Mouse (Mus musculus): ENCODE data around the gene Arhgap35. TPM values are rescaled to one million over a fixed set of nuclear protein-coding genes. Genes with fewer than 3 reads are reported as not detected.
A peak's percentile ranks its signal among the peaks of the same experiment; 100 is the strongest.

Gene Arhgap35
- polyA plus RNA-seq, 1 experiment from 2014 or later: 16.8 TPM

DNA sequence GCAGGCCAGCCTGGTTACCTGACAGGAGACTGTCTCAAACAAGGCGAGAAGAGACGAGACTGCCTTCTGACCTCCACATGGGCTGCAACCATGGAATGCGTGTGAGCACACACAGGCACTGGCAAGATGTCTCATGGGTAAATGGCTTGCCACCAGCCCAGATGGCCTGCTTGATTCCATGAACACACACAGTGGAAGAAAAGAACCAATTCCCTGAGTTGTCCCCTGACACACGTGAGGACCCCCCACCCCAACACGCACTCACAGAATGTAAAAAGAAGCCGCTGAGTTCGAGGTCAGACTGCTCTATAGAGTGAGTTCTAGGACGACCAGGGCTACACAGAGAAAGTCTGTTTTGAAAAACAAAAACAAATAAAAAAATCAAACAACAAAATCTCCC lies 137.2 kb downstream of the Arhgap35 start, which contains the start of gene Npas1:
Gene Npas1 (minus strand): TSS at position 101 of the 400 bp plus-strand sequence.
- peaks cover 21% of the 10 kb centered on the region; the same call in 1 of the 2 replicates for H3K4me1 ChIP-seq
- H3K27ac ChIP-seq (replicated peaks): no peak within 1 kb of the TSS
- no peaks in the 10 kb centered on the region for H3K36me3 ChIP-seq
- WGBS: 83% methylated on average over 8 of the region's 8 CpGs
- peaks cover 51% of the 10 kb centered on the region for H3K27me3 ChIP-seq
- no peaks in the 10 kb centered on the region for H3K9me3 ChIP-seq (replicated peaks)
- no peak within 1 kb of the TSS for H3K9ac ChIP-seq
- peak within 1 kb of the TSS; percentile 28 for H3K4me3 ChIP-seq (replicated peaks)
- no peak for ATAC-seq (ENCODE audit: insufficient number of reproducible peaks, low FRiP score, low TSS enrichment, low read depth)
- H3K4me2 ChIP-seq (replicated peaks): peak within 1 kb of the TSS; percentile 46

DNA sequence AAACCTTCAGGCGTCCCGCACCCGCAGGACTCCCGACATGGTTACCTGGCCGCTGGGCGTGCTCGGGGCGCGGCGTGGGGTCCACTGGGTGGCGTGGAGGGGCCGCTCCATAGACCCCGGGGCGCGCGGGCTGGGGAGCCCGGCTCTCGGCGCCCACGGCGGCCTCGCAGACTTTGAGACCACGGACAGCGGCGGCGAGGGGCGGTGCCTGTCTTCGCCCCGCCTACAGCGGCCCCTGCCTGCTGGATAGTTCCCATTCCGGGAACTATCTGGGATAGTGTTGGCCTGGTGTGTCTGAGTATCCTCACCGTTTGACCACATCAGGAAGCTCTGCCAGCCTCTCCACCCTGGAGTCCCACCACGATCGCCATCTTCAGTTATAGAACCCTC lies 138.2 kb downstream of the Arhgap35 start:
- no peak for ATAC-seq (ENCODE audit: insufficient number of reproducible peaks, low FRiP score, low TSS enrichment, low read depth)

DNA sequence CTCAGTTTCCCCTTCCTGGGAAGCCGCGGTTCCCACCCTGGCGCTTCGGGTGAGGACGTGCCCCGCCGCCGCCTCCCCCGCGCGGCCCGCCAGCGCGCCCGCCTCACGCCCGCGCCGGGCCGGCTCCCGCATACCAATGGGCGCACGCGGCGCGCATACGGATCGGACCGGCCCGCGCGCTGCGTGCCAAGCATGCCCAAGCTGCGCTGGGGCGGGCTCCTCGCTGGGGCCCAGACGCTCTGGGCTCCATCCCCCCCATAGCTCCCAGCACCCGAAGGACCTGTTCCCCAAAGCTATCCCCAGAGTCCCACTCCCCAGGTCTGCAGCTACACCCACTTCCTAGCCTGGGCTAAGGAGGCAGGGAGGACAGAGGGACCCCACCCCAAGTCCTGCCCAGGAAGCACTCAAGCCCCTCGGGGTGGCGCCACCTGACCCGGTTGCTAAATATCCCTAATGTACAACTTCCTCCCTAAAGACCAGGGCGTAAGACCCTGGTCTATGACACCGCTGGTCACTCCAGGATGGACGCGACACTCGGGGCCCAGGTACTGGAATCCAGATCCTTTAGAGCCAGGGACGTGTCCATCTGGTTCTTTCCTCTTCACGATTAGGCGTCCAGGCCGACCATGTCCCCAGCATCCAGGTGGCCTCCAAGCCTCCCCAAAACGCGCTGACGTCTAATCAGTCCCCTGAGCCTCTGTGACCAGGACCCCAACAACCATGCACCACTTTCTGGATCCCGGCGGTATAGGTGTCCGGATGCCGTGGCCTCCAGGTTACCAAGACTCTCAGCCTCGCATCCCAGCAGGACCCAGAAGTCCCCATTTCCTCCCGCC lies 138.8 kb downstream of the Arhgap35 start:
- WGBS: 1% methylated on average over 59 of the region's 59 CpGs
- H3K27me3 ChIP-seq: peaks cover 66% of the 10 kb centered on the region
- peaks cover 25% of the 10 kb centered on the region; the same call in 1 of the 2 replicates for H3K4me1 ChIP-seq
- ATAC-seq (ENCODE audit: insufficient number of reproducible peaks, low FRiP score, low TSS enrichment, low read depth): no peak
- H3K4me2 ChIP-seq (replicated peaks): peak overlapping the region; percentile 46
- H3K9ac ChIP-seq: no peak overlapping the region
- H3K36me3 ChIP-seq: no peaks in the 10 kb centered on the region
- no peak overlapping the region for H3K27ac ChIP-seq (replicated peaks)
- no peaks in the 10 kb centered on the region for H3K9me3 ChIP-seq (replicated peaks)
- H3K4me3 ChIP-seq (replicated peaks): peak overlapping the region; percentile 28

More for the DNA sequence above, 138.2 kb downstream of the Arhgap35 start:
- Histone ChIP-seq H3K27ac (replicated peaks) (no peak overlapping the region), H3K4me3 (replicated peaks) (peak overlapping the region; percentile 28), H3K4me2 (replicated peaks) (peak overlapping the region; percentile 46), H3K9me3 (replicated peaks) (no peaks in the 10 kb centered on the region), H3K9ac (no peak overlapping the region), H3K4me1 (peaks cover 25% of the 10 kb centered on the region; the same call in 1 of the 2 replicates), H3K27me3 (peaks cover 60% of the 10 kb centered on the region), H3K36me3 (no peaks in the 10 kb centered on the region)
- 2% methylated on average over 34 of the region's 34 CpGs for WGBS

DNA sequence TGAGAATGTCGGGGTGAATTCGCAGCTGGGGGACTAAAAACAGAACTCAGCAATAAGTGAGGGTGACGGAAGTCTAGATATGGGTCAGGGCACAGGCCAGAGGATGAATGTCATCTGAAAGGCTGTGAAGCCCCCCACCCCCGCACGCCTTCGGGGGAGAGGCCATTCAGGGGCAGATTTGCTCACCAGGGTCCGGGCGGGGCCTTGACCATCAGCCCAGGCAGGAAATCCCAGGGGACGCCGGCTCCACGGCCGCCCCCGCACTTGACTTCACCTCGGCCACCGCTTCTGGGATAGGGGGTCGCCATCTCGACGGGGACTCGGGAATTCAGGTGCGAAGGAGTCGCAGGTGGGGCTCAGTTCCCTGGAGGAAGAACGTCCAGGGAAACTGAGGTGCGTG lies 139.5 kb downstream of the Arhgap35 start:
- WGBS: 6% methylated on average over 23 of the region's 23 CpGs
- H3K27ac ChIP-seq (replicated peaks): no peak overlapping the region
- no peaks in the 10 kb centered on the region for H3K36me3 ChIP-seq
- peak overlapping the region; percentile 28 for H3K4me3 ChIP-seq (replicated peaks)
- H3K4me1 ChIP-seq: peaks cover 25% of the 10 kb centered on the region; the same call in 1 of the 2 replicates
- H3K9me3 ChIP-seq (replicated peaks): no peaks in the 10 kb centered on the region
- H3K27me3 ChIP-seq: peaks cover 69% of the 10 kb centered on the region
- no peak for ATAC-seq (ENCODE audit: insufficient number of reproducible peaks, low FRiP score, low TSS enrichment, low read depth)
- H3K4me2 ChIP-seq (replicated peaks): peak overlapping the region; percentile 46
- no peak overlapping the region for H3K9ac ChIP-seq

DNA sequence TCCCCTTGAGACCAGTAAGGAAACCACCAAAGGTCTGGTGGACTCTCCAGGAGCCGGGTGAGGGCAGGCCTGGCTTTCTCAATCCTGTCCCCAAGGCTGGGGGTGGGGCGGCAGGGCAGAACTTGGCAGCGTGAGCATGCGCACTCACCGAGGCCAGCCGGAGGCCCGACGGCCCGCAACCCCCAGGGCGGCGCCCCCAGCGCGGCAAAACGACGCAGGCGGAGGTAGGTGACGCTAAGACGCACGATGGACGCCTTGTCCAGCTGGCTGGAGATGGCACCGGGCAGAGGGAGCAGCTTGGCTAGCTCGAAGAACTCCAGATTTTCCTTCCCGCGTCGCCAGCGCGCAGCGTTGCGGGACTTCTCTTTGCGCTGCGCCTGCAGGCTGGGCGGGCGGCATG lies 140.3 kb downstream of the Arhgap35 start:
- Histone ChIP-seq H3K4me3 (replicated peaks) (peak overlapping the region; percentile 18), H3K27me3 (peaks cover 71% of the 10 kb centered on the region), H3K9me3 (replicated peaks) (no peaks in the 10 kb centered on the region), H3K27ac (replicated peaks) (no peak overlapping the region), H3K9ac (no peak overlapping the region), H3K4me1 (peaks cover 25% of the 10 kb centered on the region; the same call in 1 of the 2 replicates), H3K4me2 (replicated peaks) (peak overlapping the region; percentile 35), H3K36me3 (no peaks in the 10 kb centered on the region)
- ATAC-seq (ENCODE audit: insufficient number of reproducible peaks, low FRiP score, low TSS enrichment, low read depth): no peak
- WGBS: 6% methylated on average over 33 of the region's 33 CpGs

DNA sequence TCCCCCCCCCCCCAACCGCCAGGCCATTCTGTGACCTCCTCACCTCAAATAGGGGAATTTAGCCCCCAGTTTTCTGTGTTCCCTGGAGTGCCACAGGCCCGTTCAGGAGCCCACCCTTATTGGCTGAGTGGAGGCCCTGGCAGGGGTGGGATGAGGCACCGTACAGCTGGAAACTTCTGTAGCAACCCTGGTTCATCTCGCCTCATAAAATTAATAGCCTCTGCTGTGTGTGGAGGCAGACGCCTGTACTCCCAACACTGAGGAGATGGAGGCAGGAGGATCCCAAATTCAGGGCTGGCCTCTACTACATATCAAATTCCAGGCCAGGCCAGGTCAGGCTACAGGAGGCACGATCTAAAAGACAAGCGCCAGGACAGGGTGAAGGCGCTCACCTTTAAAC lies 140.9 kb downstream of the Arhgap35 start:
- no peaks in the 10 kb centered on the region for H3K9me3 ChIP-seq (replicated peaks)
- no peak for ATAC-seq (ENCODE audit: insufficient number of reproducible peaks, low FRiP score, low TSS enrichment, low read depth)

DNA sequence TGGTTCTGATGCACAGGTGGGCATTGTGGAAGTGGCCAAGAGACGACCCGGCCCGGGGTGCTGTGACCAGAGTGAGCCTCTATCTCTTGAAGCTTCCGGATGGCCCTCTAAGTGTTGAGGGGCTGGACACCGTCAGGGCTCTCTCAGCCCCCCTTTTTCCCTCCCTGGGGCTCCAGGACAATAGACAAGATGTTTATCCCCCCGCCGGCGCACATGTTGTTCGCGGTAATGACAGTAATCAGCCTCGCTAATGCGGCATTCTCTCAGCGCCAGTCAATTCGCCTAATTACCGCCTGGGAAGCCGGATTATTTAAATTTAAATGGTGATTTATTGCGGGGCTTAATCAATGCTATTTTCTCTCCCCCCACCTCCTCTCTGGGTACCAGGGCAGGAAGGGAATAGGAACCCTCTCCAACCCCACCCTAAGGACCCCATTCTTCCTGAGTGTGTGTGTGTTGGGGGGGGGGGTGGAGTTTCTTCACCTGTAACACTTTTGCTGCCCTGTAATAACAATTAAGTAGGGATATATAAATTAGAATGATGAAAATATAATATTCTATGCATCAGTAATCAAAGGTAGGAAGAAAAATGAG lies 142.6 kb downstream of the Arhgap35 start:
- no peak overlapping the region for H3K4me2 ChIP-seq (replicated peaks)
- H3K4me1 ChIP-seq: peaks cover 25% of the 10 kb centered on the region; the same call in 1 of the 2 replicates
- no peak overlapping the region for H3K4me3 ChIP-seq (replicated peaks)
- 11% methylated on average over 17 of the region's 17 CpGs for WGBS
- no peaks in the 10 kb centered on the region for H3K36me3 ChIP-seq
- no peak overlapping the region for H3K9ac ChIP-seq
- no peak overlapping the region for H3K27ac ChIP-seq (replicated peaks)
- H3K9me3 ChIP-seq (replicated peaks): no peaks in the 10 kb centered on the region
- ATAC-seq (ENCODE audit: insufficient number of reproducible peaks, low FRiP score, low TSS enrichment, low read depth): no peak
- peaks cover 78% of the 10 kb centered on the region for H3K27me3 ChIP-seq

More for the DNA sequence above, 140.9 kb downstream of the Arhgap35 start:
- Histone ChIP-seq H3K4me1 (peaks cover 25% of the 10 kb centered on the region; the same call in 1 of the 2 replicates), H3K4me2 (replicated peaks) (no peak overlapping the region), H3K36me3 (no peaks in the 10 kb centered on the region), H3K9ac (no peak overlapping the region), H3K4me3 (replicated peaks) (no peak overlapping the region), H3K27ac (replicated peaks) (no peak overlapping the region), H3K27me3 (peaks cover 76% of the 10 kb centered on the region)
- WGBS: 53% methylated on average over 8 of the region's 8 CpGs

DNA sequence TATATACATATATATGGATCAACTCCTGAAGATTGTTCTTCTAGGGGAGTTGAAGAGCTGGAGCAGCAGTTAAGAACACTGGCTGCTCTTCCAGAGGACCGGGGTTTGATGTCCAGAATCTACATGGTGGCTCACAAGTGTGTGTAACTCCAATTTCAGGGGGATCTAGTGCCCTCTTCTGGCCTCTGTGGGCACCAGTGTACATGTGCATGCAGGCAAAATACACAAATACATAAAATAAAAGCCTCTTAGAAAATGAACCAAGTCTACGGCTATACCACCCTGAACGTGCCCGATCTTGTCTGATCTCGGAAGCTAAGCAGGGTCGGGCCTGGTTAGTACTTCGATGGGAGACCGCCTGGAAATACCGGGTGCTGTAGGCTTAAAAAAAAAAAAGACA lies 143.2 kb downstream of the Arhgap35 start:
- H3K27ac ChIP-seq (replicated peaks): no peak overlapping the region
- no peaks in the 10 kb centered on the region for H3K36me3 ChIP-seq
- peaks cover 22% of the 10 kb centered on the region; the same call in 1 of the 2 replicates for H3K4me1 ChIP-seq
- no peaks in the 10 kb centered on the region for H3K9me3 ChIP-seq (replicated peaks)
- H3K27me3 ChIP-seq: peaks cover 71% of the 10 kb centered on the region
- no peak overlapping the region for H3K4me2 ChIP-seq (replicated peaks)
- no peak overlapping the region for H3K9ac ChIP-seq
- ATAC-seq (ENCODE audit: insufficient number of reproducible peaks, low FRiP score, low TSS enrichment, low read depth): no peak
- H3K4me3 ChIP-seq (replicated peaks): no peak overlapping the region
- 35% methylated on average over 9 of the region's 9 CpGs for WGBS

DNA sequence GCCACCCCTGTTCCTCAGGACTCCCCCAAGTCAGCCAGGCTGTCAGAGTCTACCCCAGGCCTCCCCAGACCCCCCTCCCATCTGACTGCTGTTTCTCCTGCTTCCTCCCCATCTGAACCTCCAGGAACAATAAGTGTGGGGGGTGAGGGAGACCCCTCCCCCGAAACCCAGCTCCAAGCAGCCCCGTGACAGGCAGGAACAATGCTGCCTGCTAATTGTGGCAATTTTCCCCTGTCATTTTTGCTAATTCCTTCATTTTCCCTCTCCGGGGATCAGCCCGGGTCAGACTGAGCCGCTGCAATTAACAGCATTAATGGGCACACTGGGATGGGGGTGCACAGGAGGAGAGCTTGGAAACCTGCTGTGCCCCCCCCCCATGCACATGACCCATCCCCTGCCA lies 146.7 kb downstream of the Arhgap35 start:
- Histone ChIP-seq H3K4me3 (replicated peaks) (no peak overlapping the region), H3K27ac (replicated peaks) (no peak overlapping the region), H3K27me3 (peaks cover 38% of the 10 kb centered on the region), H3K4me1 (peaks cover 3% of the 10 kb centered on the region; the same call in 1 of the 2 replicates), H3K9ac (no peak overlapping the region), H3K36me3 (no peaks in the 10 kb centered on the region), H3K4me2 (replicated peaks) (no peak overlapping the region), H3K9me3 (replicated peaks) (no peaks in the 10 kb centered on the region)
- no peak for ATAC-seq (ENCODE audit: insufficient number of reproducible peaks, low FRiP score, low TSS enrichment, low read depth)
- 10% methylated on average over 5 of the region's 5 CpGs for WGBS

DNA sequence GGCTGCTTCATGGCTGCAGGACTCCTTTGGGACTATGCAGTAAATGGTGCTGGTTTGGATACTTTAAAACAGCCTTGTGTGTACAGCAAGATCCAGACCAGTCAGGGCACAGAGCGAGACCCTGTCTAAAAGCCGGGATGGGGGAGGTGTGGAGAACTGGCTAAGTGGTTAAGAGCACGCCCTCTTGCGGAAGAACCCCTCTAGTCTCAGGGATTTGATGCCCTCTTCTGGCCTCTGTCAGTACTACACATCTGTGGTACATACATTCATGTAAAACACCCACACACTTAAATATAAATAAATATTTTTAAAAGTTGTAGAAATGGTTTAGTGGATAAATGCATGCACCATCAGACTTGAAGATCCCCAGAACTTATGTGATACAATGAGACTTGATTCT lies 148.2 kb downstream of the Arhgap35 start:
- no peak for ATAC-seq (ENCODE audit: insufficient number of reproducible peaks, low FRiP score, low TSS enrichment, low read depth)
- H3K27ac ChIP-seq (replicated peaks): no peak overlapping the region
- 69% methylated on average over 4 of the region's 4 CpGs for WGBS
- no peaks in the 10 kb centered on the region for H3K36me3 ChIP-seq
- peaks cover 24% of the 10 kb centered on the region for H3K27me3 ChIP-seq
- H3K4me2 ChIP-seq (replicated peaks): no peak overlapping the region
- no peaks in the 10 kb centered on the region for H3K4me1 ChIP-seq
- H3K9me3 ChIP-seq (replicated peaks): no peaks in the 10 kb centered on the region
- H3K4me3 ChIP-seq (replicated peaks): no peak overlapping the region
- no peak overlapping the region for H3K9ac ChIP-seq

DNA sequence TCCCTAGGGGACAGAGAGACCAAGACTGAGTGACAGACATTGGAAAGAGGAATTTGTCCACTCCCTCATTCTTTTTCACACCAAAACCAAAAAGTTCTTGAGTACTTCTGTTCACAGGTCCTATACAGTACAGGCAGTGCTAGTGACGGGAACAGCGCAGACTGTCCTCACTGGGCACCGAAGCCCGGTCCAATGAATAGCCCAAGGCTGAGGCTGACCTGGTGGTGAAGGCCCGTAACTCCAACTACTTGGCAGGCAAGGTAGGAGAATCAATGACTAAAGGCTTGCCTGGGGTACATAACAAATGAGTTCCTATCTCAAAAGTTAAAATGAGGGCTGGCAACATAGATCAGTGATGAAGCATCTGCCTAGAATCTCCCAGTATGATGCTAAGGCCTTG lies 149.2 kb downstream of the Arhgap35 start:
- H3K36me3 ChIP-seq: no peaks in the 10 kb centered on the region
- no peak overlapping the region for H3K27ac ChIP-seq (replicated peaks)
- no peak overlapping the region for H3K4me3 ChIP-seq (replicated peaks)
- no peaks in the 10 kb centered on the region for H3K9me3 ChIP-seq (replicated peaks)
- H3K4me1 ChIP-seq: no peaks in the 10 kb centered on the region
- ATAC-seq (ENCODE audit: insufficient number of reproducible peaks, low FRiP score, low TSS enrichment, low read depth): no peak
- no peak overlapping the region for H3K4me2 ChIP-seq (replicated peaks)
- 87% methylated on average over 5 of the region's 5 CpGs for WGBS
- H3K27me3 ChIP-seq: peaks cover 15% of the 10 kb centered on the region
- no peak overlapping the region for H3K9ac ChIP-seq

All from embryonic facial prominence, embryonic 15.5 days (tissue).